Mouse (Mus musculus): ENCODE measurements around the gene Gamt. TPM values are rescaled to one million over a fixed set of nuclear protein-coding genes. Genes with fewer than 3 reads are reported as not detected.
"Not testable (repeated sequence)": the region's sequence is repeated elsewhere in the genome, so short reads cannot be mapped to it uniquely, and the experiment has no call there.

Gene Gamt
- total RNA-seq, 2 experiments from 2014 or later = 43.1 to 54.7 TPM

- DNase-seq (ENCODE audit: extremely low spot score in 1 of 2, low spot score in 1 of 2) = peak in 1 of 2 experiments; percentile 61
Measured at GRCm38 (mm10) chr10:80259861-80260641, 761 bp downstream of the Gamt start.

GRCm38 (mm10) chr10:80259463-80259805 is 1.4 kb downstream of the Gamt start:
- DNase-seq (ENCODE audit: extremely low spot score in 1 of 2, low spot score in 1 of 2) = no peak

GRCm38 (mm10) chr10:80258752-80259462 is 1.9 kb downstream of the Gamt start:
- no peak for DNase-seq (ENCODE audit: extremely low spot score in 1 of 2, low spot score in 1 of 2)

GRCm38 (mm10) chr10:80257936-80258335 is 2.9 kb downstream of the Gamt start:
- no peak for DNase-seq (ENCODE audit: extremely low spot score in 1 of 2, low spot score in 1 of 2)

GRCm38 (mm10) chr10:80255881-80256535 is 4.8 kb downstream of the Gamt start:
- no peak for DNase-seq (ENCODE audit: extremely low spot score in 1 of 2, low spot score in 1 of 2)

GRCm38 (mm10) chr10:80254331-80255297 is 6.2 kb downstream of the Gamt start:
- no peak for DNase-seq (ENCODE audit: extremely low spot score in 1 of 2, low spot score in 1 of 2)

GRCm38 (mm10) chr10:80253551-80253950 is 7.3 kb downstream of the Gamt start:
- DNase-seq (ENCODE audit: extremely low spot score in 1 of 2, low spot score in 1 of 2) = no peak

GRCm38 (mm10) chr10:80252493-80253274 is 8.1 kb downstream of the Gamt start:
- DNase-seq (ENCODE audit: extremely low spot score in 1 of 2, low spot score in 1 of 2) = no peak

GRCm38 (mm10) chr10:80252011-80252410 is 8.8 kb downstream of the Gamt start:
- DNase-seq (ENCODE audit: extremely low spot score in 1 of 2, low spot score in 1 of 2) = no peak

- DNase-seq (ENCODE audit: extremely low spot score in 1 of 2, low spot score in 1 of 2) = no peak
Measured at GRCm38 (mm10) chr10:80250573-80250972, 10.2 kb downstream of the Gamt start.

- no peak for DNase-seq (ENCODE audit: extremely low spot score in 1 of 2, low spot score in 1 of 2)
Measured at GRCm38 (mm10) chr10:80250059-80250458, 10.8 kb downstream of the Gamt start.

- DNase-seq (ENCODE audit: extremely low spot score in 1 of 2, low spot score in 1 of 2) = peak; percentile 96 to 98
Measured at GRCm38 (mm10) chr10:80248971-80249640, 11.7 kb downstream of the Gamt start, which contains the start of gene Ndufs7. Ndufs7 (plus strand) TSS chr10:80249121.

- DNase-seq (ENCODE audit: extremely low spot score in 1 of 2, low spot score in 1 of 2) = not testable (repeated sequence)
Measured at GRCm38 (mm10) chr10:80248437-80248836, 12.4 kb downstream of the Gamt start.

- no peak for DNase-seq (ENCODE audit: extremely low spot score in 1 of 2, low spot score in 1 of 2)
Measured at GRCm38 (mm10) chr10:80247849-80248248, 13.0 kb downstream of the Gamt start.

GRCm38 (mm10) chr10:80245600-80245999 is 15.2 kb downstream of the Gamt start:
- DNase-seq (ENCODE audit: extremely low spot score in 1 of 2, low spot score in 1 of 2) = peak in 1 of 2 experiments; percentile 88

- peak in 1 of 2 experiments; percentile 39 for DNase-seq (ENCODE audit: extremely low spot score in 1 of 2, low spot score in 1 of 2)
Measured at GRCm38 (mm10) chr10:80244791-80245399, 15.9 kb downstream of the Gamt start.

GRCm38 (mm10) chr10:80242607-80243006 is 18.2 kb downstream of the Gamt start:
- DNase-seq (ENCODE audit: extremely low spot score in 1 of 2, low spot score in 1 of 2) = no peak

GRCm38 (mm10) chr10:80242088-80242487 is 18.7 kb downstream of the Gamt start:
- no peak for DNase-seq (ENCODE audit: extremely low spot score in 1 of 2, low spot score in 1 of 2)

Data from layer of hippocampus, postnatal 25 days (tissue).